Mouse (Mus musculus): Measurements from ENCODE around the gene Magi1. TPM values are rescaled to one million over a fixed set of nuclear protein-coding genes. Genes with fewer than 3 reads are reported as not detected.

Magi1 gene
- total and polyA plus RNA-seq, 3 experiments: not detected

GRCm38 (mm10) chr6:93890011-93890410 is 393.7 kb downstream of the Magi1 start:
- in situ Hi-C loops (cut with MboI; ENCODE audit: low pct_ligation_motif_present, low pct_unique_long_range_greater_than_20kb, low sequenced_read_pairs): no loop called here
- Histone ChIP-seq H3K36me3 (replicated peaks in 1 of 2; ENCODE audit: control insufficient read depth in 1 of 2, insufficient read depth in 1 of 2, low read length in 1 of 2) (no peaks in the 10 kb centered on the region), H3K27ac (ENCODE audit: insufficient read depth, low read depth) (no peak overlapping the region), H3K27me3 (replicated peaks) (no peaks in the 10 kb centered on the region), H3K9ac (ENCODE audit: insufficient read depth, low read depth) (no peak overlapping the region), H3K79me2 (replicated peaks; ENCODE audit: control insufficient read depth, extremely low read depth, insufficient read depth, poor library complexity, severe bottlenecking) (no peaks in the 10 kb centered on the region), H3K4me3 (replicated peaks in 1 of 3; ENCODE audit: low read depth in 2 of 3, low read length in 2 of 3, poor library complexity in 1 of 3) (no peak overlapping the region), H3K4me1 (ENCODE audit: control insufficient read depth in 1 of 2, insufficient read depth in 2 of 2) (no peaks in the 10 kb centered on the region), H3K9me3 (replicated peaks; ENCODE audit: low read length) (peaks cover 58% of the 10 kb centered on the region), H3K4me2 (ENCODE audit: insufficient read depth, low read depth, poor library complexity, severe bottlenecking) (no peak overlapping the region)
- TF ChIP-seq TBP (conservative IDR thresholded peaks at IDR 0.05; ENCODE audit: low read depth, low read length) (no peak), JUN (IDR thresholded peaks at IDR 0.05; ENCODE audit: insufficient read depth, low read depth, low read length) (no peak), MEF2A (IDR thresholded peaks at IDR 0.05; ENCODE audit: borderline replicate concordance, low read depth, low read length) (no peak), KAT2A (IDR thresholded peaks at IDR 0.05; ENCODE audit: insufficient replicate concordance, low read length) (no peak), EP300 (IDR thresholded peaks at IDR 0.05; ENCODE audit: low read length) (no peak), SMC3 (IDR thresholded peaks at IDR 0.05; ENCODE audit: low read depth, low read length) (no peak), CTCF (conservative IDR thresholded peaks at IDR 0.05 in 1 of 2, IDR thresholded peaks at IDR 0.05 in 1 of 2; ENCODE audit: low read depth in 2 of 2, low read length in 2 of 2) (no peak), ELF1 (IDR thresholded peaks at IDR 0.05; ENCODE audit: low read depth, low read length) (no peak), CHD2 (IDR thresholded peaks at IDR 0.05; ENCODE audit: low read length) (no peak), ZKSCAN1 (IDR thresholded peaks at IDR 0.05; ENCODE audit: borderline replicate concordance, low read depth, low read length) (no peak), UBTF (IDR thresholded peaks at IDR 0.05; ENCODE audit: low read depth, low read length) (no peak), ZNF384 (IDR thresholded peaks at IDR 0.05; ENCODE audit: low read depth, low read length) (no peak), HCFC1 (IDR thresholded peaks at IDR 0.05; ENCODE audit: low read depth, low read length) (no peak)
- dilution Hi-C loops (cut with MboI; ENCODE audit: extremely low pct_ligation_motif_present, extremely low pct_unique_long_range_greater_than_20kb, low sequenced_read_pairs): no loop called here
- no peak for DNase-seq (ENCODE audit: extremely low read depth)

GRCm38 (mm10) chr6:93877337-93877736 is 406.4 kb downstream of the Magi1 start:
- Histone ChIP-seq H3K4me2 (ENCODE audit: insufficient read depth, low read depth, poor library complexity, severe bottlenecking) (no peak overlapping the region), H3K9ac (ENCODE audit: insufficient read depth, low read depth) (no peak overlapping the region), H3K36me3 (replicated peaks in 1 of 2; ENCODE audit: control insufficient read depth in 1 of 2, insufficient read depth in 1 of 2, low read length in 1 of 2) (no peaks in the 10 kb centered on the region), H3K4me3 (replicated peaks in 1 of 3; ENCODE audit: low read depth in 2 of 3, low read length in 2 of 3, poor library complexity in 1 of 3) (no peak overlapping the region), H3K27me3 (replicated peaks) (no peaks in the 10 kb centered on the region), H3K79me2 (replicated peaks; ENCODE audit: control insufficient read depth, extremely low read depth, insufficient read depth, poor library complexity, severe bottlenecking) (no peaks in the 10 kb centered on the region), H3K4me1 (ENCODE audit: control insufficient read depth in 1 of 2, insufficient read depth in 2 of 2) (no peaks in the 10 kb centered on the region), H3K27ac (ENCODE audit: insufficient read depth, low read depth) (no peak overlapping the region), H3K9me3 (replicated peaks; ENCODE audit: low read length) (peaks cover 75% of the 10 kb centered on the region)
- TF ChIP-seq ETS1 (conservative IDR thresholded peaks at IDR 0.05; ENCODE audit: low read depth, low read length) (no peak), SMC3 (IDR thresholded peaks at IDR 0.05; ENCODE audit: low read depth, low read length) (no peak), RCOR1 (conservative IDR thresholded peaks at IDR 0.05; ENCODE audit: low read depth, low read length) (no peak), MAFK (IDR thresholded peaks at IDR 0.05; ENCODE audit: insufficient replicate concordance, low read length) (no peak), BHLHE40 (IDR thresholded peaks at IDR 0.05; ENCODE audit: low read depth, low read length) (no peak), PAX5 (IDR thresholded peaks at IDR 0.05; ENCODE audit: low read length) (no peak), ELF1 (IDR thresholded peaks at IDR 0.05; ENCODE audit: low read depth, low read length) (no peak), JUND (conservative IDR thresholded peaks at IDR 0.05; ENCODE audit: low read depth, low read length) (no peak), GABPA (IDR thresholded peaks at IDR 0.05; ENCODE audit: insufficient replicate concordance, low read depth, low read length) (no peak), NRF1 (IDR thresholded peaks at IDR 0.05; ENCODE audit: low read depth, low read length) (no peak), SIN3A (IDR thresholded peaks at IDR 0.05; ENCODE audit: low read length) (no peak)
- in situ Hi-C loops (cut with MboI; ENCODE audit: low pct_ligation_motif_present, low pct_unique_long_range_greater_than_20kb, low sequenced_read_pairs): no loop called here
- DNase-seq (ENCODE audit: extremely low read depth): no peak
- dilution Hi-C loops (cut with MboI; ENCODE audit: extremely low pct_ligation_motif_present, extremely low pct_unique_long_range_greater_than_20kb, low sequenced_read_pairs): no loop called here

All from CH12.LX (cell line).